In genomic region chr3:88480679-88481078, GRCm38 (mm10) we compare ENCODE assay signal across 15 mouse cellular contexts.
"Had no signal": no experiment of that assay in that cellular context is flagged by ENCODE, and none has a peak within 500 bp of the region (broad histone marks: within the 10 kb centered on the region; RNA-seq: fewer than 3 reads in every experiment).

No protein-coding gene starts in this region.

- H3K4me2 ChIP-seq: neural tube, embryonic 13.5 days; neural tube, embryonic 15.5 days; stomach, embryonic 15.5 days had no signal

- DNase-seq: retina, postnatal 1 day; right cerebral cortex, postnatal 14 days; right cerebral cortex, postnatal 25 days; right cerebral cortex, postnatal 4 days; spleen, adult 18-20 months; thymus, adult 18-20 months; thymus, adult 2 months; thymus, postnatal 14 days; thymus, postnatal 25 days; thymus, postnatal 36 days; thymus, postnatal 4 days had no signal

- H3K4me3 ChIP-seq: neural tube, embryonic 13.5 days; neural tube, embryonic 15.5 days; stomach, embryonic 15.5 days had no signal

- H3K9me3 ChIP-seq: neural tube, embryonic 13.5 days; neural tube, embryonic 15.5 days; stomach, embryonic 15.5 days had no signal

- H3K27ac ChIP-seq: neural tube, embryonic 13.5 days; neural tube, embryonic 15.5 days; stomach, embryonic 15.5 days; stomach, postnatal 0 days had no signal

- H3K9ac ChIP-seq: neural tube, embryonic 13.5 days; neural tube, embryonic 15.5 days; stomach, embryonic 15.5 days had no signal
